Mouse (Mus musculus) intestine, postnatal 0 days (tissue): ENCODE results near the gene D10Jhu81e. TPM values are rescaled to one million over a fixed set of nuclear protein-coding genes. Genes with fewer than 3 reads are reported as not detected.

Source experiments
- ATAC-seq: fragments of 200-750 bp; cut with Nextera tagmentation; 2 replicates; pipeline ENCODE4 v1.8.0; 2017; ENCODE audit warnings: mild to moderate bottlenecking, moderate TSS enrichment, moderate library complexity
- H3K27ac ChIP-seq: fragments of 300-500 bp; sonication (generic); 2 replicates; pipeline ENCODE4 v1.5.1; 2014; ENCODE audit warnings: mild to moderate bottlenecking, low read depth, low read length, moderate library complexity
- H3K27me3 ChIP-seq: fragments of 300-500 bp; sonication (generic); replicated peaks from 2 replicates; pipeline ENCODE4 v1.6.1; 2014; ENCODE audit warnings: low read length, mixed read lengths; ENCODE audit not compliant: control insufficient read depth, insufficient read depth
- H3K36me3 ChIP-seq: fragments of 300-500 bp; sonication (generic); 2 replicates; pipeline ENCODE4 v1.6.1; 2014; ENCODE audit warnings: mild to moderate bottlenecking, moderate library complexity; ENCODE audit not compliant: control insufficient read depth, insufficient read depth
- H3K4me1 ChIP-seq: fragments of 300-500 bp; sonication (generic); replicated peaks from 2 replicates; pipeline ENCODE4 v1.6.1; 2014; ENCODE audit warnings: antibody characterized with exemption, low read length, mixed read lengths; ENCODE audit not compliant: control insufficient read depth, insufficient read depth
- H3K4me2 ChIP-seq: fragments of 300-500 bp; sonication (generic); replicated peaks from 2 replicates; pipeline ENCODE4 v1.6.1; 2014; ENCODE audit warnings: low read depth, mild to moderate bottlenecking, moderate library complexity
- H3K4me3 ChIP-seq: fragments of 300-500 bp; sonication (generic); 2 replicates; pipeline ENCODE4 v1.5.1; 2014; ENCODE audit warnings: low read depth, low read length
- H3K9ac ChIP-seq: fragments of 300-500 bp; sonication (generic); 2 replicates; pipeline ENCODE4 v1.6.1; 2014; ENCODE audit warnings: mild to moderate bottlenecking, low read depth, low read length
- H3K9me3 ChIP-seq: fragments of 300-500 bp; sonication (generic); 2 replicates; pipeline ENCODE4 v1.6.1; 2016; ENCODE audit warnings: mixed run types; ENCODE audit not compliant: control insufficient read depth
- CTCF ChIP-seq: sonication (generic); IDR thresholded peaks from 2 replicates; pipeline ENCODE4 v1.5.1; 2016; ENCODE audit warnings: low read depth, mild to moderate bottlenecking, control low read depth, antibody characterized with exemption, moderate library complexity
- WGBS: fragments of 180-500 bp; shearing (Covaris S2); extraction: QIAGEN DNeasy Blood & Tissue Kit; methylation state at CpG from one replicate; pipeline ENCODE4 v1.1.7; 2014; 5-methylcytosine and 5-hydroxymethylcytosine counted together
- polyA plus RNA-seq: library from polyadenylated mRNA; unstranded; fragments of >200 nt; fragmentation: Nextera tagmentation; extraction: Ambion mirVana; gene quantifications from 2 replicates; pipeline ENCODE4 v1.2.1, GENCODE M21; 2015

D10Jhu81e gene
- polyA plus RNA-seq, 1 experiment from 2014 or later: 21.9 TPM

DNA sequence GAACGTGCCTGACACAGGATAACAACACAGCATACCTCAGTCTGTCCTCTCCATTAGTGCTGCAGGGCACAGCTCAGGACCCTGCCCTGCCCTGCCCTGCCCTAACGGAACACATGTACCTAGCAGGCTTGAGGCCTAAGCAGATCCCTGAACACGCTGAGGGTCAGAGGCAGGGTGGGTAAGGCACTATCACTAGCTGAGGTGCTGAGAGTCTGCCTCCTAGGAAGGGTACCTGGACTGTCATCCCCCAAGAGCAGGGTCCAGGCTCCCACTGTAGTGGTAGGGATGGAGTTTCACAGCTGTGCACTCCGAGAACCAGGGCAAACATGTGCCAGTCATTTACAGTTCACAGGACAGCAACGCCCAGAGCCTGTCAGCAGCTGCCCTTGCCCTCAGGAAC is 4.9 kb upstream of the D10Jhu81e start:
- Histone ChIP-seq H3K4me2 (no peak overlapping the region), H3K4me3 (no peak overlapping the region), H3K9ac (no peak overlapping the region), H3K9me3 (no peaks in the 10 kb centered on the region), H3K27me3 (no peaks in the 10 kb centered on the region), H3K27ac (no peak overlapping the region), H3K36me3 (peaks cover 85% of the 10 kb centered on the region), H3K4me1 (no peaks in the 10 kb centered on the region)
- WGBS: 92% methylated on average over 5 of the region's 5 CpGs
- TF ChIP-seq CTCF: no peak
- no peak for ATAC-seq

DNA sequence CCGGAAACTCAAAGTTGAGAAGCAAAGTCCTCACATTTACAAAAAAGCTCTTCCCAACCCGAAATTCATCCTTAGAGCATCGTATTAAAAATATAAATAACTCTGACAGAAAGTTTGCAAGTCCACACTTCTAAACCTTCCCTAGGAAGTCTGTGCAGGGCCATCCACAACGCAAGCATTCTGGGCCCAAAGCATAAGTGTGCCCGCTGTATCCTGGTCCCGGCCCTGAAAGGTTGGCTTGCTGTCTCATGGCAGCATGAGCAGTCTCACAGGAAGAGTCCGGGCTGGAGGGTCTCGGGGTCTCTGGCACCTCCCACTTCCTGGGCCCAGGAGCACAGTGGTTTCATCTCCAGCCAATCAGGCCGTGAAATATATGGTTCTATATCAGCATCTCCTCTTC is 2.0 kb upstream of the D10Jhu81e start:
- H3K36me3 ChIP-seq: peaks cover 67% of the 10 kb centered on the region
- H3K27me3 ChIP-seq: no peaks in the 10 kb centered on the region
- H3K4me1 ChIP-seq: 0 out of 2 replicates have a peak, but pooled peaks cover 6% of the 10 kb centered on the region
- H3K4me2 ChIP-seq: no peak overlapping the region
- H3K9me3 ChIP-seq: no peaks in the 10 kb centered on the region
- no peak overlapping the region for H3K9ac ChIP-seq
- 93% methylated on average over 9 of the region's 9 CpGs for WGBS
- H3K4me3 ChIP-seq: no peak overlapping the region
- ATAC-seq: no peak
- TF ChIP-seq CTCF: no peak
- H3K27ac ChIP-seq: no peak overlapping the region

DNA sequence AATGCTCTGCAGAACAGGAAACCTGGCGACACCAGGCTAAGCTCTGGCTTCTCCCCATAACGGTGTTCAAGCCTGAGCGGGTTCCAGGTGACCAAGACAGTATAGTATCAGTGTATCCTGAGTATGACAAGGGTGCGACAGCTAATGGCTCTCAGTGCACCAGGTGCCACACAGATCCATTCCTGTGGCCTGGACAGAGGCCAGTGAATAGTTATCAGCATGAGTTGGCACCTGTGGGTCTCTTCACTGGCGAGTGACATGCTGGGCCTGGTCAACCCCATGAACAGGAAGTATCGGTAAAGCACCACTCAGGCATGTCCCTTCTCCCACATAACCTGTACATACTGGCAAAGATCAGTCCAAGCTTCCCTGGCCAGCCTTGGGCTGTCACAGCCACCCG is 1.5 kb upstream of the D10Jhu81e start:
- ATAC-seq: no peak
- Histone ChIP-seq H3K36me3 (peaks cover 67% of the 10 kb centered on the region), H3K9me3 (no peaks in the 10 kb centered on the region), H3K4me3 (no peak overlapping the region), H3K4me1 (0 out of 2 replicates have a peak, but pooled peaks cover 6% of the 10 kb centered on the region), H3K4me2 (no peak overlapping the region), H3K27ac (no peak overlapping the region; the same call in 1 of the 2 replicates), H3K27me3 (no peaks in the 10 kb centered on the region), H3K9ac (no peak overlapping the region)
- 96% methylated on average over 7 of the region's 7 CpGs for WGBS
- TF ChIP-seq CTCF: no peak

DNA sequence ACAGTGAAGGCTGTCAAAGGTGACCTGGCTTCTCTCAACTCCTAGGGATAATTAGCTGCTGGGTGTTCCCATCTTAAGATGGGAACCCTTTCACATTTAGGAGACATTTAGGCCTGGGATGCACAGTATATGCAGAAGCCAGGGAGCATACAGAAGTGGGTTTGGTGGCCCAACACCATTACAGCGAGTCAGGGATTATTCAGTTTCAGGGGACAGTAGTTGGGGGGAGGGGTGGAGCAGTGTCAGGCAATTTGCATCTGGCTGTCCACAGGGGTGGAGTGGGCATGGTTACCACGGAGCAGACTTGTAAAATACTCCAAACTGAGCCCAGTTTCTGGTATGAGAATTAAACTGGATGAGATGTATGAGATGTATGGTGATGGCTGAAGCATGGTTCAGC is 863 bp upstream of the D10Jhu81e start:
- no peak overlapping the region for H3K27ac ChIP-seq
- H3K9ac ChIP-seq: no peak overlapping the region

DNA sequence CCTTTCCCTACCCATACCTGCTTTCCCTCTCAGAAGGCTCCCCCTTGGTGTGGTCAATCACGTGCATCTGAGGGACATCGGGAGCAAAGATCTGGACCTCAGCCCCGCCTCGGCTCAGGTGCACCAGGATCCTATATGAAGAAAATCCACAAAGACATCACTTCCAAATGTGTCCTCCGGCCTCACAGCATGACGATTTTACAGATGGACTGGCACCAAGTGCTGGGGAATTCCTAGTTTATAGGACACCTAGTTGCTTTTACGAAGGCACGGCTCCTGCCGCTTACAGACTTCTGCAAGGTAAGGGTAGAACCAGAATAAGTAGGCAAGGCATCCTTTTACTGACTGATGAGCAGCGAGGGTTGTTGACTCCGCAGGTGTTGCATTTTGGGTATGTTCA is 790 bp downstream of the D10Jhu81e start:
- 66% methylated on average over 11 of the region's 11 CpGs for WGBS
- Histone ChIP-seq H3K4me1 (0 out of 2 replicates have a peak, but pooled peaks cover 6% of the 10 kb centered on the region), H3K9me3 (no peaks in the 10 kb centered on the region), H3K27ac (no peak overlapping the region), H3K36me3 (peaks cover 65% of the 10 kb centered on the region), H3K9ac (0 out of 2 replicates have a peak overlapping the region, but pooled peaks have one; percentile 71), H3K4me3 (peak overlapping the region; percentile 68), H3K27me3 (no peaks in the 10 kb centered on the region), H3K4me2 (peak overlapping the region; percentile 98)
- no peak for TF ChIP-seq CTCF
- no peak for ATAC-seq

More for the DNA sequence above, 863 bp upstream of the D10Jhu81e start:
- Histone ChIP-seq H3K9me3 (no peaks in the 10 kb centered on the region), H3K27me3 (no peaks in the 10 kb centered on the region), H3K4me1 (0 out of 2 replicates have a peak, but pooled peaks cover 6% of the 10 kb centered on the region), H3K36me3 (peaks cover 67% of the 10 kb centered on the region), H3K4me2 (peak overlapping the region; percentile 98), H3K4me3 (no peak overlapping the region; the same call in 1 of the 2 replicates)
- no peak for ATAC-seq
- TF ChIP-seq CTCF: no peak
- WGBS: 56% methylated on average over 2 of the region's 2 CpGs

DNA sequence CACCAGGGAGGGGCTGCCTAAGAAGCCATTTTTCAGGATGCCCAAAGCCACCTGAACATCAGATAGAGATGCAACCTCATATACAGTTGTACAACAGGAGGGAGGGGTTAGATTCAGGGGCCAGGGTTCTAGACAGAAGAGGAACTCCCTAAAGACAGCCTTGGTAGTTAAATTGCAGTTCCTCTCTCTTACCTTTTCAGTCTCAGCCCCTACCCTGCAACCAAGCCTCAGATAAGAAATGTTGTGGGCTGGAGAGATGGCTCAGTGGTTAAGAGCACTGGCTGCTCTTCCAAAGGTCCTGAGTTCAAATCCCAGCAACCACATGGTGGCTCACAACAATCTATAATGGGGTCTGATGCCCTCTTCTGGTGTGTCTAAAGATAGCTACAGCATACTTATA is 1.8 kb downstream of the D10Jhu81e start:
- no peak overlapping the region for H3K9ac ChIP-seq
- peaks cover 64% of the 10 kb centered on the region for H3K36me3 ChIP-seq
- TF ChIP-seq CTCF: no peak
- no peak overlapping the region for H3K4me3 ChIP-seq
- H3K4me2 ChIP-seq: no peak overlapping the region
- H3K27ac ChIP-seq: no peak overlapping the region
- H3K9me3 ChIP-seq: no peaks in the 10 kb centered on the region
- 0 out of 2 replicates have a peak, but pooled peaks cover 6% of the 10 kb centered on the region for H3K4me1 ChIP-seq
- no peaks in the 10 kb centered on the region for H3K27me3 ChIP-seq
- ATAC-seq: no peak

DNA sequence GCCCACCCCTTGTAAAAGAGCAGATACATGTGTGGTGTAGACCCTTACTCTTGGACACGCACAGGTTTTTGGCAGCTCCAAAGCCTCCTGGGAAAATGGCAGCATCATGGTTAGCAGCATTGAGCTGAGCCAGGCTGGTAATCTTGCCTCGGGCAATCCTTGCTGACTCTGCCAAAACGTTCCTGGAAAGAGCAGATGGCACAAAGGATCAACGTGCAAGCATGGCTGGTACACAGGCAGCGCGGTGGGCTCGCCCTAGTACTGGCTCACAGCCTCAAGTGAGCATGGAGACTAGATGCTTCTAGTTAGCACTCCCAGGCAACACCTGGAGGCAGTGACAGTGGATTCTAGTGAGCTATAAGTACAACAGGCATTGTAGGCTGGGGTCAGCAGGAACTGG is 2.2 kb downstream of the D10Jhu81e start:
- H3K36me3 ChIP-seq: peaks cover 64% of the 10 kb centered on the region
- no peak for ATAC-seq
- no peak overlapping the region for H3K9ac ChIP-seq
- H3K4me3 ChIP-seq: no peak overlapping the region
- H3K27me3 ChIP-seq: no peaks in the 10 kb centered on the region
- H3K9me3 ChIP-seq: no peaks in the 10 kb centered on the region
- no peak for TF ChIP-seq CTCF
- 0 out of 2 replicates have a peak, but pooled peaks cover 6% of the 10 kb centered on the region for H3K4me1 ChIP-seq
- WGBS: 89% methylated on average over 7 of the region's 7 CpGs
- H3K27ac ChIP-seq: no peak overlapping the region
- H3K4me2 ChIP-seq: no peak overlapping the region
